Mouse (Mus musculus) sigmoid colon, adult 10 weeks (tissue): Measurements from ENCODE around the gene Akap3. TPM values are rescaled to one million over a fixed set of nuclear protein-coding genes. Genes with fewer than 3 reads are reported as not detected.

ENCODE experiments used
- polyA plus RNA-seq: library from polyadenylated mRNA; stranded (reverse); fragments of 350-450 nt; fragmentation: Illumina TruSeq; extraction: RNeasy Lipid Tissue Mini Kit (QIAGEN cat#74804); gene quantifications from one replicate; pipeline ENCODE4 v1.2.3, GENCODE M21; 2014; ENCODE audit warnings: low read depth, low replicate concordance

Gene Akap3
- not detected for polyA plus RNA-seq

DNA sequence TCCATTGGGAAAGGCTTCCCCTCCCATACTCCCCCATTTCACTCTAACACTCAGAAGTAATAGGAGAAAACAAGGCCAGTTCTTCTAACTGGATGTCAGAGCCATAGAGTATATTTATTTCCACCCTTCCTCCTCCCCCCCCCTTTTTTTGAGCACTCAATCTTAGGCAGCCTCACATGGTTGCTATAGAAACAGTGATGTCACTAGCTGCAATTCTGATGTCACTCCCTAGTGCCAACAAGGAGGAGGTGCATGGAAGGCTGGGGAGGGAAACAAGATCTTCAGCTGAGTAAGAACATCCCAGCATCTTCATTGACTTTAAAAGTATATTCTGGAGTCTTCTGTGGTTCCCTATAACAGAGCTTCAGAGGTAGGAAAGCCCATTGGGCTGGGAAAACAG lies at the start of gene Akap3:
Akap3 (plus strand) TSS at position 218 of the 400 bp plus-strand sequence.

DNA sequence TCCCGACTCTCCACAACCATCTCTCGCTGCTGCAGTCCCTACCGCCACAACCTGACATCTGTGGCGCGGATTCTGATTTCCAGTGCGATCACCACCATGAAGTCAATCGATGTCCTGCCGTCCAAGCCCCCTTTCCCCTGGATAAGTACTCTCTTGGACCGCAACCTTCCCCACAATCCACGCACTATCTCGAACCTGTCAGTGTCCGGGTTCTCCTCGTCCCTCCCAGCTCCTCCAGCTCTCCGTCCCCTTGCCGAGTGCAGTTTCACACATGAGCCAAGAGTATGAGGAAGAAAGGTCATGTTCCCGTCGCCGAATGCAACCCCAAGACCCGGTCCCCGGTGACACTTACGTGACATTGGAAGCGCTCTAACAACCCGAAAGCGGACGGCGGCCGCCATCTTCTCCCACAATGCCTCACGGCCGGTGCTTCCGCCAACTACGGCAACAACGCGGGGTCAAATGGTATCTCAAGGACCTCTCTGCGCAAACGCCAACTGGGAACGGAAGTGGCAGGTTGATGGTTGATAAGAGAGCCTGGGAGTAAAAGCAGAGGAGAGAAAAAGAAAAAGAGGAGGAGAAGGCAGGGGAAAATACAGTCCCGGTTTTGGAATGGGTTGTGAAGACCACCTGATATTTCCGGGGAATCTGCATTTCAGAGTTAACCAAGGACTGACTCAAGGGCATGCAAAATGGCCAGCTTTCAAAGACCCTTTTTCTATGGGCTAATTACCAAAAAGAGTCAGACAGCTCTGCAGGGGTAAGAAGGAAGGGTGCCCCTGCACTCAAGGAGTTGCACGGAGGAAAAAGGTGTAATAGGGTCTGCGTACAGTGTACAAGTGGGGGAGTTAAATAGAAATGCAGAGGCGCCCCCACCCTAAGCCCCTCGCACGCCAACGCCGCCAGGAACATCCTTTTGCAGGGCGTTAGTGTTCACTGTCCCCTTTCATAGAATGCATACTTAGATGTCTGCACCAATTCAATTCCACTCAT lies 3.9 kb upstream of the Akap3 start, which contains the start of gene Ndufa9:
Ndufa9 (minus strand) TSS at position 425 of the 993 bp plus-strand sequence.

DNA sequence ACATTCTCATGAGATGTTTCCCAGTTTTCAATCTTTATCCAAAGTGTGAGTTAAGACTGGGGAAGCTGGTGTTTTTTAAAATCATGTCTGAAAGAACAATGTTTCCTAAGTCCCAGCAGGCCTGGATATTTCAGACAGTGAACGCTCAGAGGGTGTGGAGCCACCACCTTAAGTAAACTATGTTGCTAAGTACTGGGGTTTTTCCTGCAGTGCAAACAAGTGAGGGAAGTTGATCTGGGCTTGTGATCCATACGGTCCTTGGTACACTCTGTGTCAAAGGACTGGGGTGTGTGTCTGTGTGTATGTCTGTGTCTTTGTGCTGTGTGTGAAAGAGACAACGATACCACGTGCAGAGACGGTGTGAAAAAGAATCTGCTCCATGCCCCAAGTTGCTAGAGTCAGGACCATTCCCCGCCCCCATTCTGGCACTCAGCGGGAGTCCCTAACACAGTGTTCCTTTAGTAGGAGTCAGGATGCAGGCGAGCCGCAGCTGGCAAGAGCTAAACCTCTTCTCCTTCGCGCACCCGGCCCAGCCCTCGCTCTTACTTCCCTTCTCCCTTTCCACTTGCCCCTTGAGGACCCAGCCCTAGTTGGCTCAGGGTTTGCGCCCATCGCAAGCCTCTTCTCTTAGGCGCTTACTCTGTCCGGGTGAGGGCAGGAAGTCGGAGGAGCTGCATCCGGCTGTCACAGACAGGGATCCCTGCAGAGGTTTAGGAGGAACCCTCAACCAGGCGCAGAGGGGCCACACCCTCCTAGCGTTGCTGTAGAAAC lies 68.4 kb downstream of the Akap3 start, which contains the start of gene Dyrk4:
Dyrk4 (minus strand) TSS at position 729 of the 771 bp plus-strand sequence.

Other genes starting within 250 kb of the Akap3 start
- 5.7 TPM for gene Kcna1, start 206.7 kb upstream of the Akap3 start, polyA plus RNA-seq
- 1.6 TPM for gene Kcna6, start 112.4 kb upstream of the Akap3 start, polyA plus RNA-seq
- gene Ndufa9, start 4.0 kb upstream of the Akap3 start, polyA plus RNA-seq = 84.5 TPM
- 0.32 TPM for gene Dyrk4, start 68.7 kb downstream of the Akap3 start, polyA plus RNA-seq
- gene Rad51ap1, start 86.5 kb downstream of the Akap3 start, polyA plus RNA-seq = 16.2 TPM
- 22.7 TPM for gene D6Wsu163e, start 86.9 kb downstream of the Akap3 start, polyA plus RNA-seq
- not detected for gene Fgf6, start 162.5 kb downstream of the Akap3 start, polyA plus RNA-seq
- not detected for gene Fgf23, start 219.8 kb downstream of the Akap3 start, polyA plus RNA-seq